Mouse (Mus musculus) ovary, postnatal 14 days (tissue): ENCODE data around the gene Acta2.
"Not testable (repeated sequence)": the region's sequence is repeated elsewhere in the genome, so short reads cannot be mapped to it uniquely, and the experiment has no call there.

Experiments used
- DNase-seq: peaks from one replicate; pipeline ENCODE4 v3.0.0; 2022; ENCODE audit warnings: low spot score

Acta2 gene

DNA sequence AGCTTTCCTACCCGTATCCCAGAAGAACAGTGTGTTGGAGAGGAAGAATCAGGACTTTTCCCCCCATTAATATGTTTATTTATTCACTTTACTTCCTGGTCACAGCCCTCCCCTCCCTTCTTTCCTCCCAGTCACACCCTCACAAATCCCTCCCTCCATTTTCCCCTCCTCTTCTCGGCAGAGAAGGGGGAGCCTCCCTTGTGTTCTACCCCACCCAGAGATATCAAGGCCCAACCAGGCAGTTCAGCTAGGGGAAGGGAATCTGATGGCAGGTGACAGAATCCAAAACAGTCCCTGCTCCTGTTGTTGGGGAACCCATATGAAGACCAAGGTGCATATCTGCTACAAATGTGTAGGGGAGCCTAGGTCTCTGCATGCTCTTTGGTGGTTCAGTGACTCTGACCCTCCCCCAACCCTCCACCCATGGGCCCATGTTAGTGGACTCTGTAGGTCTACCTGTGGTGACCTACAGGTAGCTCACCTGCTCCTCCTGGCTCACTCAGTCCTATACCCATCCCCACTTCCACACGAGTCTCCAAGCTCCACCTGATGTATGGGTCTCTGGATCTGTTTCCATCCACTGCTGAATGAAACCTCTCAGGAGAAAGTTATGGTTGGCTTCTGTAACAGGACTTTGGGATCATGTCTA, 34.5 kb downstream of the Acta2 start:
- DNase-seq: no peak

- DNase-seq: no peak
Observed at GRCm38 (mm10) chr19:34219260-34219968, 36.0 kb downstream of the Acta2 start.

GRCm38 (mm10) chr19:34217761-34218160, 37.6 kb downstream of the Acta2 start:
- no peak for DNase-seq

GRCm38 (mm10) chr19:34216956-34217355, 38.4 kb downstream of the Acta2 start:
- DNase-seq: no peak

- DNase-seq: no peak
Observed at GRCm38 (mm10) chr19:34214136-34214535, 41.3 kb downstream of the Acta2 start.

DNA sequence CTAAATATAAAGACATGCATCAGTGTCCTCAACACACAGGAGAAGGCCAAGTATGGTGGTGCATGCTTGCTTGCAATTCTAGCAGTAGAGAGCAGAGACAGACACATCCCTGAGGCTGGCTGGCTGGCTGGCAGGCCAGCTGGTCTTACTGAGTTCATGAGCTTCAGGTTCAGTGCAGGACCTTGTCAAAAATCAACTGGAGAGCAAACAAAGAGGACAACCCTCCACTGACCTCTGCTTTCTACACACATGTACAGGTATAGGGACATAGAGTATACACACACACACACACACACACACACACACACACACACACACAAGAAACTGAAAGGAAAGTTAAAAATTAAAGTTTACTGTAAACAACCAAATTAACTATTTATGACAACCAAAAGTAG, 42.1 kb downstream of the Acta2 start:
- DNase-seq: no peak

GRCm38 (mm10) chr19:34212489-34213250, 42.7 kb downstream of the Acta2 start:
- DNase-seq: no peak

- DNase-seq: no peak
Observed at GRCm38 (mm10) chr19:34210841-34211240, 44.5 kb downstream of the Acta2 start.

- no peak for DNase-seq
Observed at GRCm38 (mm10) chr19:34209930-34210581, 45.3 kb downstream of the Acta2 start.

DNA sequence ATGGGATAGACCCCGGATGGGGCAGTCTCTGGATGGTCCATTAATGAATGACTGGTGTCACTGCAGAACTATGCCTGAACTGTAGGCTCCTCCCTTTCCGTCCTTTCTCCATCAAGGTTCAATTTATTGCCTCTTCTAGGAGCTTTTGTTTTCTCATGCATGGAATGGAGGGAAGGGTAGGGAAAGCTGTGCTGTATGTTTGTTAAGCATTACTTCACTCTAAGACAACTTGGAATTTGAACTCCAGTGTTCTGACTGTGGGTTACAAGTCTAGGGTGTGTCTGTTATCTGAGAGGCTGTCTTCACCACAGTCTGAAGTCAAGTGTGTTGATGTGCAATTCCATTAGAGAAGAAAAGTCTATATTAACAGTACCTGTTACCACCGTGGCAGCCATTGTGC, 46.4 kb downstream of the Acta2 start:
- DNase-seq: no peak

DNA sequence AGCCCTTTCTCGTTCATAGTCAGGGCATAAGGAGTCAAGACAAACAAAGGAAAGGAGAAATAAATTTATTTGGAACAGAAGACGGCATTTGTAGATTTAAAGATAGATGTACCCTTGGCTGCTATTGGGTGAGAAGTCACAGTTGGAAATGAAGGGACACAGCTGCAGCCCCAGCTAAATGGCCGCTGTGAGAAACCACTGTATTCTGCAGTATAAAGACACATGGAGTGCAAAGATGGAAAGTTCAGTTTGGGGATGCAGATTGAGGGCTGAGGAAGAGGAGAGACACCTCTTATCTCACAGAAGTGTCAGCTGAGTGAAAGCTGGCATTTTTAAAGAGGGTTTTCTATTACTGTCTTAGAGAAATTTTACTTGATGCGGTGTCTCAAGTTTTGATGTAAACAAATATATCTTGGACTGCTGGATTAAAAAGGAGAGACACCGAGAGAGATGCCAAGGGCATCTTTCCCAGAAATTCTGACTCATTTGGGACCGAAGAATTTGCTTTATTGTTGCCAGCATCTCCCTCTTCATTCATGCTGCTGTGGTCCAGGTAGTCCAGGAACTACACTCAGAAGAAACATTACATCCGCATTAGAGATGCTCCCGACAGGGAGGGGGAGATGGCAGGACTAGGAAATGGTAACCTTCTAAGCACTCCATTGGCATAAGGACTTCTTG, 48.5 kb downstream of the Acta2 start:
- DNase-seq: no peak

DNA sequence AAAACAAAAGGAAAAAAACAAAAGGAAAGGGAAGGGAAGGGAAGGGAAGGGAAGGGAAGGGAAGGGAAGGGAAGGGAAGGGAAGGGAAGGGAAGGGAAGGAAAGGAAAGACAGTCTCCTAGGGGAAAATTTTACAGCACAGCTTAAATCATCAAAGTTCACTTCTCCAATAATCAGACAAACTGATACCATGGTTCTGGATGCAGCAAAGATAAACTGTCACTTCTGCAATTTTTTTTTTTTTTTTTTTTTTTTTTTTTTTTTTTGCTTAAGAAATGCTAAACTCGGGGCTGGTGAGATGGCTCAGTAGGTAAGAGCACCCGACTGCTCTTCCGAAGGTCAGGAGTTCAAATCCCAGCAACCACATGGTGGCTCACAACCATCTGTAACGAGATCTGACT, 49.3 kb downstream of the Acta2 start:
- not testable (repeated sequence) for DNase-seq

- DNase-seq: no peak
Observed at GRCm38 (mm10) chr19:34202668-34203067, 52.7 kb downstream of the Acta2 start.

DNA sequence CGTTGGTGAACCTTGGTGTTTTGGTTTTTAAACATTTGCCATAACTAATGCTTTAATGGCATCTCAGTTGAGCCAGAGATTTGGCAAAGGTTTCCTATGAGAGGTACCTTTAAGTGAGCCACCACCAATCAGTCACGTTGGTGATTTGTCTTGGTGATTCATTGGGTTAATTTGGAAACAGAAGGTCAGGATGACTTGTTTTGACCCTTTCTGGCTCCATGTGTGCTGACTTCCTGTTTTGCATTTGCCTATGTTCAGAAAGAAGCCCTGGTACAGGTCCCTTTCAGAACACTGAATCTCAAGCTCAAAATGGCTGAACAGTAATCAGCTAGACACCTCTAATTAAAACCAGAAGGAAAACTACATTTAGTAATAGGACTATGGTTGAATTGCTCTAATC, 55.9 kb downstream of the Acta2 start:
- no peak for DNase-seq

DNA sequence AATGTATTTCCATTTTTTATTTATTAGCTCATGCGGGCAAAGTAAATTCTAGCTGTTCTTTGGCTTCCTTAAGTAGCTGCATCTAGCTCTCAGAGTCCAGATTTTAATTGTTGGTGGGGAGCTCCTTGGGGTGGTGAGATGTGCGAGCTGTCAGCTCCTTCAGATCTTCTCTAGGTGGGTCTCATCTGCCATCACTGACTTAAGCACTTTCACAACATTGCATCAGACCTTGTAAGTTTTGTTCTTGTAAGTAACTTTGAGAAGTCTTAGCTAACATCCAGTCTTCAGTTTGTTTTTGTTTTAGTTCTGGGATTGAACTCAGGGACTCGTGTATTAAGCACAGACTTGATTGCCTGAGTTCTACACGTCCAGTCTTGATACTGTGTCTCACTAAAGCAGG, 56.5 kb downstream of the Acta2 start:
- no peak for DNase-seq

- no peak for DNase-seq
Observed at GRCm38 (mm10) chr19:34198066-34198465, 57.3 kb downstream of the Acta2 start.

GRCm38 (mm10) chr19:34195031-34195430, 60.4 kb downstream of the Acta2 start:
- DNase-seq: no peak

DNA sequence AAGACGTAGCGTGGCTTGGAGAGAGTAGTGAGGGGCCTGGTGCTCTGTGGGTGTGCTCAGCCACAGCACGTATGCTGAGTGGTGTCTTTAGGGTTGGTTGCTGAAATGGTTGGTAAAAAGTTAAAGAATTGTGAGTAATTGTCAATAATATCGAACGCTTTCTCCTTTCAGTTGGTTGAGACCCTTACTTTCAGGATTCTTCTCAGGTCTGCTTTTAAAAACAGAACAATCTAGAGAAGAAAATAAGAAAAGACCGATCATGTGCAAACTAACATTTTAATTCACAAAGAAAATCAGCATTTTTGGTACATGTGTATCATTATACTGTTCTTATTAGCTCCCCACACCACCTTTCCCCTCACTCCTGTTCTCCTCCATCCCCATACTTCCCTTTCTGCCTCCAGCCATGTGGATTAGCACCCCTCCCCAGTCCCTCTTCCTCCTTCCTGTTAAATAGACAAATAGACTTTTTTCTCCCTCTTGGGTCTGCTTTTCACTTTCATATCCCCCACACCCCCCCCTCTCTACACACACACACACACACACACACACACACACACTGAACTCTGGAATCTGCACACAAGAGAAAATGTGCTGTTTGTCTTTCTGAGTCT, 61.2 kb downstream of the Acta2 start:
- DNase-seq: no peak

GRCm38 (mm10) chr19:34193683-34194082, 61.7 kb downstream of the Acta2 start:
- no peak for DNase-seq

DNA sequence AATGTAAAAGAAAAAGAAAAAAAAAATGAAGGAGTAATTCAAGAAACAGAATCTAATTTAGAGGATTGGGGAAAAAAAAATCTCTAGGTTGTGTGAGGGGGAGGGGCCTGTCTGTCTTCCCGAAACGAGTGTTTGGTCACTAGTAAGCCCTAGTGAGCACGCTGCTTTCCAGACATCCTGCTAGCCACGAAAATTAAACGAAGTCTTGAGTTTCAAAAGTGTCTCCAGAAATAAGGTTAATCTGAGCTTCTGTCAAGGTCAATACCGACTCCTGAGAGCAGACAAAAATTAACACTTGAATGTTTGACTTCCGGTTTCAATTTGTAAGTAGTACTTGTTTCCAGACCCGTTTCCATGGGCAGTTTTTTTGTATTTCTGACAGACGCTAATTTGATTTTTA, 62.2 kb downstream of the Acta2 start:
- DNase-seq: no peak
